Mouse (Mus musculus) G1E-ER4 (cell line): Measurements from ENCODE around the gene Ovol3. TPM values are rescaled to one million over a fixed set of nuclear protein-coding genes. Genes with fewer than 3 reads are reported as not detected.

Experiments
- GATA1 ChIP-seq: IDR thresholded peaks from one replicate; pipeline ENCODE4 v1.8.0; 2012; ENCODE audit warnings: low read length, inconsistent platforms
- polyA plus RNA-seq: library from polyadenylated mRNA; stranded (reverse); fragments of >175 nt; gene quantifications from 2 replicates; pipeline ENCODE4 v1.2.3, GENCODE M21; 2012

Ovol3 gene
- polyA plus RNA-seq, 1 experiment, result not detected

- no peak for TF ChIP-seq GATA1
Measured at GRCm38 (mm10) chr7:30233387-30233786, 2.1 kb downstream of the Ovol3 start.

- no peak for TF ChIP-seq GATA1
Measured at GRCm38 (mm10) chr7:30232631-30233148, 2.8 kb downstream of the Ovol3 start.

- TF ChIP-seq GATA1, result no peak
Measured at GRCm38 (mm10) chr7:30231669-30232454, 3.7 kb downstream of the Ovol3 start, which contains the start of the genes Polr2i and Tbcb. Gene Polr2i, plus strand, starts transcription at chr7:30231948. Gene Tbcb, minus strand, starts transcription at chr7:30232272.

GRCm38 (mm10) chr7:30231328-30231668, 4.2 kb downstream of the Ovol3 start:
- TF ChIP-seq GATA1, result no peak

- TF ChIP-seq GATA1, result no peak
Measured at GRCm38 (mm10) chr7:30224206-30224605, 11.3 kb downstream of the Ovol3 start.

GRCm38 (mm10) chr7:30222205-30222604, 13.3 kb downstream of the Ovol3 start:
- no peak for TF ChIP-seq GATA1

GRCm38 (mm10) chr7:30221433-30221832, 14.1 kb downstream of the Ovol3 start:
- TF ChIP-seq GATA1, result no peak

GRCm38 (mm10) chr7:30220008-30220356, 15.5 kb downstream of the Ovol3 start:
- TF ChIP-seq GATA1, result no peak

- TF ChIP-seq GATA1, result no peak
Measured at GRCm38 (mm10) chr7:30219293-30220007, 16.1 kb downstream of the Ovol3 start.

GRCm38 (mm10) chr7:30217277-30217676, 18.2 kb downstream of the Ovol3 start:
- TF ChIP-seq GATA1, result no peak

- no peak for TF ChIP-seq GATA1
Measured at GRCm38 (mm10) chr7:30216723-30217151, 18.8 kb downstream of the Ovol3 start.

- no peak for TF ChIP-seq GATA1
Measured at GRCm38 (mm10) chr7:30215875-30216274, 19.6 kb downstream of the Ovol3 start.

GRCm38 (mm10) chr7:30213881-30214280, 21.6 kb downstream of the Ovol3 start:
- no peak for TF ChIP-seq GATA1

GRCm38 (mm10) chr7:30211025-30211424, 24.5 kb downstream of the Ovol3 start:
- no peak for TF ChIP-seq GATA1

GRCm38 (mm10) chr7:30205383-30205782, 30.1 kb downstream of the Ovol3 start:
- TF ChIP-seq GATA1, result no peak

- TF ChIP-seq GATA1, result no peak
Measured at GRCm38 (mm10) chr7:30204380-30204779, 31.1 kb downstream of the Ovol3 start.
